8 mouse cellular contexts compared by ENCODE assay signal in genomic region chrX:93288339-93288738, GRCm38 (mm10). TPM values are rescaled to one million over a fixed set of nuclear protein-coding genes. Genes with fewer than 3 reads are reported as not detected.
DNase-seq lines count a peak whose midpoint lies in the region; ATAC-seq and TF ChIP-seq lines count a peak whose summit lies in the region.

No protein-coding gene starts in this region.

- H3K4me2 ChIP-seq in embryonic facial prominence, embryonic 14.5 days (ENCODE audit: low read depth, low read length): peak overlapping the region; percentile 54
- H3K4me2 ChIP-seq in intestine, postnatal 0 days (replicated peaks; ENCODE audit: low read depth): peak overlapping the region; percentile 64
- peak overlapping the region; percentile 47 for H3K4me2 ChIP-seq in neural tube, embryonic 14.5 days (ENCODE audit: low read depth, low read length)

- no peaks in the 10 kb centered on the region for H3K36me3 ChIP-seq in liver, adult 2 months (ENCODE audit: control insufficient read depth, insufficient read depth, low read length)
- no peaks in the 10 kb centered on the region for H3K36me3 ChIP-seq in embryonic facial prominence, embryonic 14.5 days (ENCODE audit: control insufficient read depth, insufficient read depth, low read length)
- H3K36me3 ChIP-seq in intestine, postnatal 0 days (ENCODE audit: control insufficient read depth, insufficient read depth): no peaks in the 10 kb centered on the region
- no peaks in the 10 kb centered on the region for H3K36me3 ChIP-seq in neural tube, embryonic 14.5 days (ENCODE audit: control insufficient read depth, insufficient read depth, low read length)

- ATAC-seq in embryonic facial prominence, embryonic 14.5 days (ENCODE audit: low read depth): no peak
- no peak for ATAC-seq in intestine, postnatal 0 days
- ATAC-seq in neural tube, embryonic 14.5 days (ENCODE audit: low read depth): no peak

- H3K9ac ChIP-seq in liver, adult 2 months (ENCODE audit: low read depth, low read length): no peak overlapping the region
- no peak overlapping the region for H3K9ac ChIP-seq in embryonic facial prominence, embryonic 14.5 days (ENCODE audit: low read depth, low read length)
- no peak overlapping the region for H3K9ac ChIP-seq in intestine, postnatal 0 days (ENCODE audit: low read depth, low read length)
- no peak overlapping the region for H3K9ac ChIP-seq in neural tube, embryonic 14.5 days (replicated peaks; ENCODE audit: low read depth, low read length)

- no peak for DNase-seq in liver, adult 2 months (ENCODE audit: extremely low read depth, low read depth, low spot score)
- no peak for DNase-seq in liver
- DNase-seq in embryonic facial prominence, embryonic 14.5 days (ENCODE audit: low spot score): no peak
- DNase-seq in ovary, adult 18-20 months (ENCODE audit: low spot score): no peak
- DNase-seq in cerebellum, adult 11 months: no peak
- DNase-seq in right cerebral cortex, postnatal 25 days: no peak

- peaks cover 7% of the 10 kb centered on the region; the same call in 1 of the 2 replicates for H3K4me1 ChIP-seq in liver, adult 2 months (ENCODE audit: control insufficient read depth, insufficient read depth, low read length)
- H3K4me1 ChIP-seq in embryonic facial prominence, embryonic 14.5 days (ENCODE audit: control insufficient read depth, insufficient read depth, low read length): no peaks in the 10 kb centered on the region
- H3K4me1 ChIP-seq in intestine, postnatal 0 days (replicated peaks; ENCODE audit: control insufficient read depth, insufficient read depth, low read length): no peaks in the 10 kb centered on the region
- peaks cover 5% of the 10 kb centered on the region for H3K4me1 ChIP-seq in neural tube, embryonic 14.5 days (ENCODE audit: control insufficient read depth, insufficient read depth, low read length)

- no peak overlapping the region for H3K27ac ChIP-seq in liver, adult 2 months (replicated peaks; ENCODE audit: insufficient read depth, low read depth, low read length)
- no peak overlapping the region for H3K27ac ChIP-seq in embryonic facial prominence, embryonic 14.5 days (replicated peaks; ENCODE audit: low read depth, low read length)
- H3K27ac ChIP-seq in intestine, postnatal 0 days (ENCODE audit: low read depth, low read length): no peak overlapping the region
- no peak overlapping the region for H3K27ac ChIP-seq in neural tube, embryonic 14.5 days (ENCODE audit: low read depth, low read length)

- 0% methylated on average over 11 of the region's 37 CpGs for WGBS in liver, adult 2 months
- WGBS in embryonic facial prominence, embryonic 14.5 days: 9% methylated on average over 11 of the region's 37 CpGs
- 15% methylated on average over 31 of the region's 37 CpGs for WGBS in intestine, postnatal 0 days
- 13% methylated on average over 11 of the region's 37 CpGs for whole genome bisulfite sequencing in neural tube, embryonic 14.5 days

- H3K79me2 ChIP-seq in liver, adult 2 months (ENCODE audit: control insufficient read depth, insufficient read depth, low read length): no peaks in the 10 kb centered on the region

- no peak for TF ChIP-seq POLR2A in liver, adult 2 months (IDR thresholded peaks at IDR 0.05; ENCODE audit: extremely low read depth, insufficient read depth, low read length)

- H3K9me3 ChIP-seq in embryonic facial prominence, embryonic 14.5 days (ENCODE audit: control insufficient read depth, low read length): no peaks in the 10 kb centered on the region
- H3K9me3 ChIP-seq in intestine, postnatal 0 days (ENCODE audit: control insufficient read depth): 0 out of 2 replicates have a peak, but pooled peaks cover 3% of the 10 kb centered on the region
- no peaks in the 10 kb centered on the region for H3K9me3 ChIP-seq in neural tube, embryonic 14.5 days (ENCODE audit: control insufficient read depth, low read length)

- TF ChIP-seq CTCF in liver, adult 2 months (IDR thresholded peaks at IDR 0.05; ENCODE audit: low read depth, low read length): no peak
- no peak for TF ChIP-seq CTCF in intestine, postnatal 0 days (IDR thresholded peaks at IDR 0.05; ENCODE audit: low read depth)

- H3K27me3 ChIP-seq in liver, adult 2 months (ENCODE audit: control insufficient read depth, insufficient read depth, low read length): peaks cover 27% of the 10 kb centered on the region
- H3K27me3 ChIP-seq in embryonic facial prominence, embryonic 14.5 days (replicated peaks; ENCODE audit: control insufficient read depth, insufficient read depth, low read length): peaks cover 94% of the 10 kb centered on the region
- peaks cover 63% of the 10 kb centered on the region for H3K27me3 ChIP-seq in intestine, postnatal 0 days (replicated peaks; ENCODE audit: control insufficient read depth, insufficient read depth, low read length)
- H3K27me3 ChIP-seq in neural tube, embryonic 14.5 days (ENCODE audit: control insufficient read depth, insufficient read depth, low read length): peaks cover 25% of the 10 kb centered on the region

- peak overlapping the region; percentile 33; the same call in 1 of the 2 replicates for H3K4me3 ChIP-seq in liver, adult 2 months (ENCODE audit: insufficient read depth, low read depth, low read length)
- H3K4me3 ChIP-seq in embryonic facial prominence, embryonic 14.5 days (ENCODE audit: low read depth, low read length): peak overlapping the region; percentile 37
- H3K4me3 ChIP-seq in intestine, postnatal 0 days (ENCODE audit: low read depth, low read length): peak overlapping the region; percentile 34
- peak overlapping the region; percentile 22 for H3K4me3 ChIP-seq in neural tube, embryonic 14.5 days (ENCODE audit: low read depth, low read length)

RNA-seq across cellular contexts. Expression of gene Arx, which starts 2.1 kb away (rescaled TPM):
- total RNA-seq in liver, adult 2 months (2014; rRNA removed): not detected in 2 replicates
- polyA plus RNA-seq in liver, adult 2 months (2012; rRNA removed): not detected in 2 replicates
- polyA plus RNA-seq in embryonic facial prominence, embryonic 14.5 days (2014; fragmentation: Nextera tagmentation; extraction: Ambion mirVana): 0.87 and 1.3 TPM in 2 replicates
- polyA plus RNA-seq in intestine, postnatal 0 days (2015; fragmentation: Nextera tagmentation; extraction: Ambion mirVana): 0.14 and 0.42 TPM in 2 replicates
- 1.1 and 1.4 TPM in 2 replicates for polyA plus RNA-seq in neural tube, embryonic 14.5 days (2014; fragmentation: Nextera tagmentation; extraction: Ambion mirVana)
